Mouse (Mus musculus) layer of hippocampus, adult 18-20 months (tissue): Measurements from ENCODE around the gene Gm44790. TPM values are rescaled to one million over a fixed set of nuclear protein-coding genes. Genes with fewer than 3 reads are reported as not detected.
"Not testable (repeated sequence)": the region's sequence is repeated elsewhere in the genome, so short reads cannot be mapped to it uniquely, and the experiment has no call there.

Source experiments
- DNase-seq, 2 experiments: peaks; one replicate each; pipeline ENCODE4 v3.0.0; 2022; ENCODE audit warnings: low spot score in 2 of 2
- total RNA-seq, 2 experiments: library from RNA; stranded (reverse); gene quantifications; 2 replicates each; pipeline ENCODE4 v1.2.3; 2021

Gene Gm44790
- total RNA-seq, 2 experiments from 2014 or later: 0.84 to 2.8 TPM

GRCm38 (mm10) chr6:86473077-86473476, 46.6 kb downstream of the Gm44790 start:
- no peak for DNase-seq

- no peak for DNase-seq
Observed at GRCm38 (mm10) chr6:86474072-86474471, 47.6 kb downstream of the Gm44790 start.

GRCm38 (mm10) chr6:86474646-86475181, 48.3 kb downstream of the Gm44790 start:
- DNase-seq: no peak

- no peak for DNase-seq
Observed at GRCm38 (mm10) chr6:86475462-86476167, 49.2 kb downstream of the Gm44790 start.

GRCm38 (mm10) chr6:86476931-86477330, 50.5 kb downstream of the Gm44790 start:
- DNase-seq: no peak

- no peak for DNase-seq
Observed at GRCm38 (mm10) chr6:86479311-86479710, 52.9 kb downstream of the Gm44790 start.

- DNase-seq: no peak
Observed at GRCm38 (mm10) chr6:86479816-86480188, 53.3 kb downstream of the Gm44790 start.

- no peak for DNase-seq
Observed at GRCm38 (mm10) chr6:86480189-86480831, 53.9 kb downstream of the Gm44790 start.

- DNase-seq: no peak
Observed at GRCm38 (mm10) chr6:86481871-86482270, 55.4 kb downstream of the Gm44790 start.

- DNase-seq: no peak
Observed at GRCm38 (mm10) chr6:86485943-86486640, 59.6 kb downstream of the Gm44790 start.

- DNase-seq: peak; percentile 56 to 81
Observed at GRCm38 (mm10) chr6:86487358-86488148, 61.1 kb downstream of the Gm44790 start.

GRCm38 (mm10) chr6:86488149-86488485, 61.7 kb downstream of the Gm44790 start:
- DNase-seq: no peak

GRCm38 (mm10) chr6:86489945-86490344, 63.5 kb downstream of the Gm44790 start:
- DNase-seq: no peak

- not testable (repeated sequence) for DNase-seq
Observed at GRCm38 (mm10) chr6:86490413-86490812, 64.0 kb downstream of the Gm44790 start.

GRCm38 (mm10) chr6:86493469-86494263, 67.2 kb downstream of the Gm44790 start:
- DNase-seq: no peak

GRCm38 (mm10) chr6:86494767-86495166, 68.3 kb downstream of the Gm44790 start:
- no peak for DNase-seq
